Mouse (Mus musculus) heart, embryonic 11.5 days (tissue): ENCODE measurements around the gene Bricd5. TPM values are rescaled to one million over a fixed set of nuclear protein-coding genes. Genes with fewer than 3 reads are reported as not detected.

ENCODE experiments used
- ATAC-seq: fragments of 200-750 bp; cut with Nextera tagmentation; replicated peaks from 2 replicates; pipeline ENCODE4 v1.8.0; 2017; ENCODE audit warnings: moderate library complexity; ENCODE audit not compliant: insufficient number of reproducible peaks, low FRiP score, low TSS enrichment
- H3K27ac ChIP-seq: fragments of 300-500 bp; sonication (generic); 2 replicates; pipeline ENCODE4 v1.5.1; 2014; ENCODE audit warnings: mild to moderate bottlenecking, low read depth, low read length
- H3K27me3 ChIP-seq: fragments of 300-500 bp; sonication (generic); 2 replicates; pipeline ENCODE4 v1.6.1; 2014; ENCODE audit warnings: mild to moderate bottlenecking, low read length, mixed read lengths; ENCODE audit not compliant: control insufficient read depth, insufficient read depth
- H3K36me3 ChIP-seq: fragments of 300-500 bp; sonication (generic); 2 replicates; pipeline ENCODE4 v1.6.1; 2014; ENCODE audit warnings: mild to moderate bottlenecking, low read length, moderate library complexity, mixed read lengths; ENCODE audit not compliant: control insufficient read depth, insufficient read depth
- H3K4me1 ChIP-seq: fragments of 300-500 bp; sonication (generic); 2 replicates; pipeline ENCODE4 v1.6.1; 2014; ENCODE audit warnings: low read length; ENCODE audit not compliant: control insufficient read depth, insufficient read depth
- H3K4me2 ChIP-seq: fragments of 300-500 bp; sonication (generic); 2 replicates; pipeline ENCODE4 v1.6.1; 2014; ENCODE audit warnings: mild to moderate bottlenecking, moderate library complexity
- H3K4me3 ChIP-seq: fragments of 300-500 bp; sonication (generic); 2 replicates; pipeline ENCODE4 v1.5.1; 2014; ENCODE audit warnings: low read depth, low read length
- H3K9ac ChIP-seq: fragments of 300-500 bp; sonication (generic); 2 replicates; pipeline ENCODE4 v1.6.1; 2014; ENCODE audit warnings: mild to moderate bottlenecking, low read depth, low read length, moderate library complexity
- H3K9me3 ChIP-seq: fragments of 300-500 bp; sonication (generic); replicated peaks from 2 replicates; pipeline ENCODE4 v1.6.1; 2016; ENCODE audit warnings: low read length; ENCODE audit not compliant: control insufficient read depth
- WGBS: fragments of 180-500 bp; shearing (Covaris S2); extraction: QIAGEN DNeasy Blood & Tissue Kit; methylation state at CpG from one replicate; pipeline ENCODE4 v1.1.7; 2014; ENCODE audit not compliant: insufficient replicate concordance; 5-methylcytosine and 5-hydroxymethylcytosine counted together
- polyA plus RNA-seq: library from polyadenylated mRNA; unstranded; fragments of >200 nt; fragmentation: Nextera tagmentation; extraction: Ambion mirVana; gene quantifications from 2 replicates; pipeline ENCODE4 v1.2.1, GENCODE M21; 2014

Bricd5 gene
- polyA plus RNA-seq, 1 experiment from 2014 or later, result 0.21 TPM

GRCm38 (mm10) chr17:24485090-24485860 lies 11.6 kb downstream of the Bricd5 start:
- H3K9ac ChIP-seq, result no peak overlapping the region
- H3K9me3 ChIP-seq, result no peaks in the 10 kb centered on the region
- peak overlapping the region; percentile 14; the same call in 1 of the 2 replicates for H3K4me2 ChIP-seq
- WGBS, result 29% methylated on average over 11 of the region's 11 CpGs
- H3K36me3 ChIP-seq, result no peaks in the 10 kb centered on the region
- H3K27me3 ChIP-seq, result peaks cover 36% of the 10 kb centered on the region
- no peak overlapping the region for H3K27ac ChIP-seq
- H3K4me1 ChIP-seq, result peaks cover 6% of the 10 kb centered on the region
- no peak for ATAC-seq
- H3K4me3 ChIP-seq, result no peak overlapping the region

- H3K27me3 ChIP-seq, result peaks cover 43% of the 10 kb centered on the region
- H3K4me1 ChIP-seq, result peaks cover 6% of the 10 kb centered on the region
- peak within 1 kb of the TSS; percentile 73 for H3K9ac ChIP-seq
- no peaks in the 10 kb centered on the region for H3K9me3 ChIP-seq
- ATAC-seq, result no peak
- no peaks in the 10 kb centered on the region for H3K36me3 ChIP-seq
- WGBS, result under 1% methylated on average over 42 of the region's 45 CpGs
- H3K4me3 ChIP-seq, result peak within 1 kb of the TSS; percentile 76
- H3K4me2 ChIP-seq, result peak within 1 kb of the TSS; percentile 84
- H3K27ac ChIP-seq, result no peak within 1 kb of the TSS
Observed at GRCm38 (mm10) chr17:24488186-24488661, 14.5 kb downstream of the Bricd5 start, which contains the start of gene Caskin1. Caskin1 (plus strand) TSS chr17:24488601.

- WGBS, result under 1% methylated on average over 64 of the region's 81 CpGs
- H3K9me3 ChIP-seq, result no peaks in the 10 kb centered on the region
- H3K27ac ChIP-seq, result no peak overlapping the region
- H3K27me3 ChIP-seq, result peaks cover 43% of the 10 kb centered on the region
- peak overlapping the region; percentile 76 for H3K4me3 ChIP-seq
- H3K9ac ChIP-seq, result peak overlapping the region; percentile 73
- no peaks in the 10 kb centered on the region for H3K36me3 ChIP-seq
- peak; percentile 59; the same call in 1 of the 2 replicates for ATAC-seq
- peaks cover 6% of the 10 kb centered on the region for H3K4me1 ChIP-seq
- H3K4me2 ChIP-seq, result peak overlapping the region; percentile 84
Observed at GRCm38 (mm10) chr17:24488662-24489264, 15.1 kb downstream of the Bricd5 start.

- H3K4me3 ChIP-seq, result peak overlapping the region; percentile 76
- no peaks in the 10 kb centered on the region for H3K36me3 ChIP-seq
- H3K9ac ChIP-seq, result peak overlapping the region; percentile 73
- H3K27me3 ChIP-seq, result peaks cover 43% of the 10 kb centered on the region
- H3K4me1 ChIP-seq, result peaks cover 6% of the 10 kb centered on the region
- H3K9me3 ChIP-seq, result no peaks in the 10 kb centered on the region
- 20% methylated on average over 19 of the region's 19 CpGs for WGBS
- no peak for ATAC-seq
- peak overlapping the region; percentile 84 for H3K4me2 ChIP-seq
- H3K27ac ChIP-seq, result no peak overlapping the region
Observed at GRCm38 (mm10) chr17:24489265-24490030, 15.8 kb downstream of the Bricd5 start.

- WGBS, result 83% methylated on average over 4 of the region's 4 CpGs
- Histone ChIP-seq H3K4me3 (no peak overlapping the region), H3K9ac (no peak overlapping the region), H3K27me3 (peaks cover 43% of the 10 kb centered on the region), H3K9me3 (no peaks in the 10 kb centered on the region), H3K4me2 (no peak overlapping the region), H3K36me3 (no peaks in the 10 kb centered on the region), H3K4me1 (peaks cover 3% of the 10 kb centered on the region), H3K27ac (no peak overlapping the region)
- no peak for ATAC-seq
Observed at GRCm38 (mm10) chr17:24490399-24490798, 16.7 kb downstream of the Bricd5 start.

- H3K9ac ChIP-seq, result no peak overlapping the region
- H3K4me3 ChIP-seq, result no peak overlapping the region
- H3K4me2 ChIP-seq, result no peak overlapping the region
- no peak overlapping the region for H3K27ac ChIP-seq
- peaks cover 15% of the 10 kb centered on the region for H3K27me3 ChIP-seq
- no peaks in the 10 kb centered on the region for H3K9me3 ChIP-seq
- no peak for ATAC-seq
- 42% methylated on average over 2 of the region's 2 CpGs for WGBS
- no peaks in the 10 kb centered on the region for H3K36me3 ChIP-seq
- H3K4me1 ChIP-seq, result no peaks in the 10 kb centered on the region
Observed at GRCm38 (mm10) chr17:24494627-24495335, 21.1 kb downstream of the Bricd5 start.

GRCm38 (mm10) chr17:24495443-24495842 lies 21.8 kb downstream of the Bricd5 start:
- peaks cover 8% of the 10 kb centered on the region for H3K27me3 ChIP-seq
- WGBS, result 76% methylated on average over 3 of the region's 3 CpGs
- H3K9ac ChIP-seq, result no peak overlapping the region
- no peak overlapping the region for H3K4me2 ChIP-seq
- ATAC-seq, result no peak
- no peaks in the 10 kb centered on the region for H3K4me1 ChIP-seq
- H3K4me3 ChIP-seq, result no peak overlapping the region
- H3K9me3 ChIP-seq, result no peaks in the 10 kb centered on the region
- H3K27ac ChIP-seq, result no peak overlapping the region
- no peaks in the 10 kb centered on the region for H3K36me3 ChIP-seq

GRCm38 (mm10) chr17:24496026-24496425 lies 22.3 kb downstream of the Bricd5 start:
- ATAC-seq, result no peak

More at GRCm38 (mm10) chr17:24496026-24496425, 22.3 kb downstream of the Bricd5 start:
- no peaks in the 10 kb centered on the region for H3K4me1 ChIP-seq
- H3K9ac ChIP-seq, result no peak overlapping the region
- H3K27me3 ChIP-seq, result peaks cover 3% of the 10 kb centered on the region
- no peak overlapping the region for H3K4me2 ChIP-seq
- H3K4me3 ChIP-seq, result no peak overlapping the region
- H3K9me3 ChIP-seq, result no peaks in the 10 kb centered on the region
- H3K36me3 ChIP-seq, result no peaks in the 10 kb centered on the region
- H3K27ac ChIP-seq, result no peak overlapping the region
- WGBS, result 78% methylated on average over 1 of the region's 1 CpGs
